Mouse (Mus musculus): ENCODE results near the gene Znrf1. TPM values are rescaled to one million over a fixed set of nuclear protein-coding genes. Genes with fewer than 3 reads are reported as not detected.

Gene Znrf1
- total RNA-seq, 1 experiment = 38.4 TPM

- peaks cover 4 to 8% of the 10 kb centered on the region in 2 experiments; a peak in 2 of 4 replicates for H3K4me1 ChIP-seq (ENCODE audit: control insufficient read depth in 2 of 2, insufficient read depth in 2 of 2, low read length in 2 of 2, poor library complexity in 1 of 2)
- no peaks in the 10 kb centered on the region for H3K36me3 ChIP-seq (ENCODE audit: control insufficient read depth, insufficient read depth, low read length, poor library complexity, severe bottlenecking)
- in situ Hi-C loops (cut with MboI; ENCODE audit: low sequenced_read_pairs in 2 of 2, unreplicated experiment in 2 of 2) = no loop called here
- H3K9ac ChIP-seq (ENCODE audit: insufficient read depth, low read depth, low read length, poor library complexity, severe bottlenecking) = no peak overlapping the region
- no peak for DNase-seq (ENCODE audit: low read depth, low spot score)
- H3K27ac ChIP-seq (ENCODE audit: insufficient read depth, low read depth, low read length, poor library complexity, severe bottlenecking) = no peak overlapping the region
- TF ChIP-seq ZC3H11A (IDR thresholded peaks at IDR 0.05; ENCODE audit: borderline replicate concordance, low read depth, low read length) (no peak), CHD2 (IDR thresholded peaks at IDR 0.05; ENCODE audit: low read depth, low read length) (no peak), MAFK (IDR thresholded peaks at IDR 0.05; ENCODE audit: insufficient read depth, low read depth, low read length) (no peak), HCFC1 (IDR thresholded peaks at IDR 0.05; ENCODE audit: borderline replicate concordance, insufficient read depth, low read length) (no peak), ZNF384 (IDR thresholded peaks at IDR 0.05; ENCODE audit: low read depth, low read length) (no peak)
- H3K4me3 ChIP-seq (ENCODE audit: insufficient read depth in 1 of 2, low read depth in 1 of 2, low read length in 2 of 2, poor library complexity in 1 of 2, severe bottlenecking in 1 of 2) = no peak overlapping the region
- no peaks in the 10 kb centered on the region for H3K9me3 ChIP-seq (ENCODE audit: control insufficient read depth, insufficient read depth, low read depth, low read length)
Observed at GRCm38 (mm10) chr8:111562274-111562803, 26.4 kb downstream of the Znrf1 start.

- no peak for DNase-seq (ENCODE audit: low read depth, low spot score)
- H3K9me3 ChIP-seq (ENCODE audit: control insufficient read depth, insufficient read depth, low read depth, low read length) = no peaks in the 10 kb centered on the region
- no peak for TF ChIP-seq ZNF384 (IDR thresholded peaks at IDR 0.05; ENCODE audit: low read depth, low read length)
- no peaks in the 10 kb centered on the region for H3K36me3 ChIP-seq (ENCODE audit: control insufficient read depth, insufficient read depth, low read length, poor library complexity, severe bottlenecking)
- no peak overlapping the region for H3K4me3 ChIP-seq (ENCODE audit: insufficient read depth in 1 of 2, low read depth in 1 of 2, low read length in 2 of 2, poor library complexity in 1 of 2, severe bottlenecking in 1 of 2)
- H3K27ac ChIP-seq (ENCODE audit: insufficient read depth, low read depth, low read length, poor library complexity, severe bottlenecking) = no peak overlapping the region
- H3K9ac ChIP-seq (ENCODE audit: insufficient read depth, low read depth, low read length, poor library complexity, severe bottlenecking) = no peak overlapping the region
- in situ Hi-C loops (cut with MboI; ENCODE audit: low sequenced_read_pairs in 2 of 2, unreplicated experiment in 2 of 2) = no loop called here
- peaks cover 6 to 13% of the 10 kb centered on the region in 2 experiments; a peak in 3 of 4 replicates for H3K4me1 ChIP-seq (ENCODE audit: control insufficient read depth in 2 of 2, insufficient read depth in 2 of 2, low read length in 2 of 2, poor library complexity in 1 of 2)
Observed at GRCm38 (mm10) chr8:111563075-111563474, 27.2 kb downstream of the Znrf1 start.

- no peaks in the 10 kb centered on the region for H3K36me3 ChIP-seq (ENCODE audit: control insufficient read depth, insufficient read depth, low read length, poor library complexity, severe bottlenecking)
- in situ Hi-C loops (cut with MboI; ENCODE audit: low sequenced_read_pairs in 2 of 2, unreplicated experiment in 2 of 2) = no loop called here
- H3K9me3 ChIP-seq (ENCODE audit: control insufficient read depth, insufficient read depth, low read depth, low read length) = no peaks in the 10 kb centered on the region
- no peak for DNase-seq (ENCODE audit: low read depth, low spot score)
- no peak overlapping the region for H3K9ac ChIP-seq (ENCODE audit: insufficient read depth, low read depth, low read length, poor library complexity, severe bottlenecking)
- TF ChIP-seq ZNF384 (IDR thresholded peaks at IDR 0.05; ENCODE audit: low read depth, low read length) = no peak
- no peak for TF ChIP-seq HCFC1 (IDR thresholded peaks at IDR 0.05; ENCODE audit: borderline replicate concordance, insufficient read depth, low read length)
- TF ChIP-seq CHD2 (IDR thresholded peaks at IDR 0.05; ENCODE audit: low read depth, low read length) = no peak
- H3K27ac ChIP-seq (ENCODE audit: insufficient read depth, low read depth, low read length, poor library complexity, severe bottlenecking) = no peak overlapping the region
- no peak overlapping the region for H3K4me3 ChIP-seq (ENCODE audit: insufficient read depth in 1 of 2, low read depth in 1 of 2, low read length in 2 of 2, poor library complexity in 1 of 2, severe bottlenecking in 1 of 2)
- peaks cover 6 to 15% of the 10 kb centered on the region in 2 experiments; a peak in 3 of 4 replicates for H3K4me1 ChIP-seq (ENCODE audit: control insufficient read depth in 2 of 2, insufficient read depth in 2 of 2, low read length in 2 of 2, poor library complexity in 1 of 2)
Observed at GRCm38 (mm10) chr8:111563687-111564086, 27.8 kb downstream of the Znrf1 start.

GRCm38 (mm10) chr8:111564093-111564492 is 28.2 kb downstream of the Znrf1 start:
- H3K36me3 ChIP-seq (ENCODE audit: control insufficient read depth, insufficient read depth, low read length, poor library complexity, severe bottlenecking) = no peaks in the 10 kb centered on the region
- no peak for DNase-seq (ENCODE audit: low read depth, low spot score)
- H3K4me1 ChIP-seq (ENCODE audit: control insufficient read depth in 2 of 2, insufficient read depth in 2 of 2, low read length in 2 of 2, poor library complexity in 1 of 2) = peaks cover 6 to 15% of the 10 kb centered on the region in 2 experiments; a peak in 3 of 4 replicates
- TF ChIP-seq ZNF384 (IDR thresholded peaks at IDR 0.05; ENCODE audit: low read depth, low read length) (no peak), CHD2 (IDR thresholded peaks at IDR 0.05; ENCODE audit: low read depth, low read length) (no peak), HCFC1 (IDR thresholded peaks at IDR 0.05; ENCODE audit: borderline replicate concordance, insufficient read depth, low read length) (no peak), ZC3H11A (IDR thresholded peaks at IDR 0.05; ENCODE audit: borderline replicate concordance, low read depth, low read length) (no peak), MAFK (IDR thresholded peaks at IDR 0.05; ENCODE audit: insufficient read depth, low read depth, low read length) (no peak)
- H3K9ac ChIP-seq (ENCODE audit: insufficient read depth, low read depth, low read length, poor library complexity, severe bottlenecking) = no peak overlapping the region
- no peaks in the 10 kb centered on the region for H3K9me3 ChIP-seq (ENCODE audit: control insufficient read depth, insufficient read depth, low read depth, low read length)
- in situ Hi-C loops (cut with MboI; ENCODE audit: low sequenced_read_pairs in 2 of 2, unreplicated experiment in 2 of 2) = no loop called here
- H3K4me3 ChIP-seq (ENCODE audit: insufficient read depth in 1 of 2, low read depth in 1 of 2, low read length in 2 of 2, poor library complexity in 1 of 2, severe bottlenecking in 1 of 2) = no peak overlapping the region
- H3K27ac ChIP-seq (ENCODE audit: insufficient read depth, low read depth, low read length, poor library complexity, severe bottlenecking) = no peak overlapping the region

GRCm38 (mm10) chr8:111565784-111566191 is 29.9 kb downstream of the Znrf1 start:
- Histone ChIP-seq H3K9me3 (ENCODE audit: control insufficient read depth, insufficient read depth, low read depth, low read length) (no peaks in the 10 kb centered on the region), H3K4me3 (ENCODE audit: insufficient read depth in 1 of 2, low read depth in 1 of 2, low read length in 2 of 2, poor library complexity in 1 of 2, severe bottlenecking in 1 of 2) (no peak overlapping the region), H3K9ac (ENCODE audit: insufficient read depth, low read depth, low read length, poor library complexity, severe bottlenecking) (no peak overlapping the region), H3K4me1 (ENCODE audit: control insufficient read depth in 2 of 2, insufficient read depth in 2 of 2, low read length in 2 of 2, poor library complexity in 1 of 2) (peaks cover 6 to 17% of the 10 kb centered on the region in 2 experiments; a peak in 3 of 4 replicates), H3K27ac (ENCODE audit: insufficient read depth, low read depth, low read length, poor library complexity, severe bottlenecking) (no peak overlapping the region), H3K36me3 (ENCODE audit: control insufficient read depth, insufficient read depth, low read length, poor library complexity, severe bottlenecking) (peaks cover 2% of the 10 kb centered on the region; the same call in 1 of the 2 replicates)
- in situ Hi-C loops (cut with MboI; ENCODE audit: low sequenced_read_pairs in 2 of 2, unreplicated experiment in 2 of 2) = no loop called here
- TF ChIP-seq ZC3H11A (IDR thresholded peaks at IDR 0.05; ENCODE audit: borderline replicate concordance, low read depth, low read length) (no peak), CHD2 (IDR thresholded peaks at IDR 0.05; ENCODE audit: low read depth, low read length) (no peak)
- no peak for DNase-seq (ENCODE audit: low read depth, low spot score)
